Mouse (Mus musculus) ES-E14 (cell line): ENCODE data around the gene Armh4.

ENCODE experiments used
- CHD2 ChIP-seq: IDR thresholded peaks from 2 replicates; pipeline ENCODE4 v1.6.1; 2014; ENCODE audit warnings: mild to moderate bottlenecking, low read depth, low read length, inconsistent platforms
- HCFC1 ChIP-seq: IDR thresholded peaks from 2 replicates; pipeline ENCODE4 v1.6.1; 2012; ENCODE audit warnings: low read length, inconsistent platforms, borderline replicate concordance; ENCODE audit not compliant: insufficient read depth
- MAFK ChIP-seq: IDR thresholded peaks from 2 replicates; pipeline ENCODE4 v1.6.1; 2014; ENCODE audit warnings: mild to moderate bottlenecking, low read depth, low read length, inconsistent platforms; ENCODE audit not compliant: insufficient read depth
- ZC3H11A ChIP-seq: IDR thresholded peaks from 2 replicates; pipeline ENCODE4 v1.6.1; 2012; ENCODE audit warnings: low read depth, mild to moderate bottlenecking, inconsistent platforms, low read length, borderline replicate concordance
- ZNF384 ChIP-seq: IDR thresholded peaks from 2 replicates; pipeline ENCODE4 v1.6.1; 2012; ENCODE audit warnings: low read depth, low read length, inconsistent platforms

GRCm38 (mm10) chr14:49801444-49801843 is 18.3 kb upstream of the Armh4 start:
- TF ChIP-seq MAFK (no peak), CHD2 (no peak), ZC3H11A (peak; percentile 69; the same call in 1 of the 2 replicates), HCFC1 (no peak), ZNF384 (0 out of 2 replicates have a peak, but pooled peaks have one; percentile 21)
